Mouse (Mus musculus) embryonic fibroblast, embryonic 13.5 days (primary cell): Measurements from ENCODE around the gene Gm17490.

Experiments used
- CTCF ChIP-seq: IDR thresholded peaks from 2 replicates; pipeline ENCODE4 v1.5.1; 2011; ENCODE audit warnings: mild to moderate bottlenecking, control low read depth, low read length, moderate library complexity, borderline replicate concordance; ENCODE audit not compliant: insufficient read depth
- POLR2A ChIP-seq: IDR thresholded peaks from 2 replicates; pipeline ENCODE4 v1.6.1; 2011; ENCODE audit warnings: low read depth, mild to moderate bottlenecking, control low read depth, low read length, moderate library complexity

- TF ChIP-seq CTCF = no peak
- no peak for TF ChIP-seq POLR2A
Measured at GRCm38 (mm10) chr2:11644057-11644456, 18.0 kb upstream of the Gm17490 start.
